Mouse (Mus musculus) gastrocnemius, postnatal 14 days (tissue): ENCODE results near the gene Olfr1024. TPM values are rescaled to one million over a fixed set of nuclear protein-coding genes. Genes with fewer than 3 reads are reported as not detected.

Source experiments
- DNase-seq: peaks from one replicate; pipeline ENCODE4 v3.0.0; 2021; ENCODE audit warnings: mixed read lengths
- intact Hi-C: fragments of 180-260 bp; cut with DNase I; formaldehyde crosslinking; loops from one replicate; pipeline ENCODE4 v1.15.1; 2025; ENCODE audit warnings: low total_unique reads
- long read RNA-seq, 2 experiments: library from polyadenylated mRNA; stranded (forward); transcript quantifications; one replicate each; pipeline ENCODE4 v2.0.0; 2021
- total RNA-seq, 2 experiments: library from RNA; stranded (reverse); gene quantifications; 2 replicates each; pipeline ENCODE4 v1.2.3; 2021

The Olfr1024 gene
- not detected for total RNA-seq
- long read RNA-seq, experiment 1, result 0 reads
- long read RNA-seq, experiment 2, result 0 reads

DNA sequence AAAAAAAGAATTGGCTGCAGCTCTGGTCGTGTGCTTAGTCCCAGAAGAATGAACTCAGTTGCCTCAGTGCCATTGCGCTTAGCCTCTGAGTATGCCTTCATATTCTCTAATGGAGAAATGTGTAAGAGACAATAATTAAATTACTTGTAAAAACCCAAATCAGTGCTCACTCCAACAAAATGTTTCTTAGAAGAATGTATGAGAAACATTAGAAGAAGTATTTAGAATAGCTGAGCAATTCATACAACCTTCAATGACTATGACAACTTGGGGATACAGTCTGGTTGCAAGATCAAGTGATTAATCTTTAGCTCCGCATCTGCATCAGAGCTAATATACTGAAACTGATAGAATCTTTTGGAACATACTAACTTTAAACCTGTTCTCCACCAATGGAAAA lies at the start of gene Olfr1024:
TSS of gene Olfr1024 (minus strand) at position 101 of the 400 bp plus-strand sequence.
- DNase-seq, result no peak
- intact Hi-C loops, result no loop called here

DNA sequence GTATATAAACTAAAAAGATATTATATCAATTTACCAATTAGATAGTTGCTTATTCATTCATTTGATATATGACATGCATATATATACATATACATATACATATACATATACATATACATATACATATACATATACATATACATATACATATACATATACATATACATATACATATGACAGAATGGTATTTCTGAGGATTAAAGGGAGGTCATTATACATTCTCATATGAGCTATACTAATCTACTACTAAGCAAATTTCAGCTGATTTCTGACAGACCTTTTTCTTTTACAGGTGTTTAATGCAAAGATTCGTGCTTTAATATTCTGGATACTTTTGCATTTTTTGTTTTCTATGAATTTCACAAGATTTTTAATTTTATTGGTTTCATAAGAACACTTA lies 45.3 kb upstream of the Olfr1024 start, which contains the start of gene Olfr1028:
TSS of gene Olfr1028 (plus strand) at position 301 of the 400 bp plus-strand sequence.
- no peak for DNase-seq
- intact Hi-C loops, result no loop called here

DNA sequence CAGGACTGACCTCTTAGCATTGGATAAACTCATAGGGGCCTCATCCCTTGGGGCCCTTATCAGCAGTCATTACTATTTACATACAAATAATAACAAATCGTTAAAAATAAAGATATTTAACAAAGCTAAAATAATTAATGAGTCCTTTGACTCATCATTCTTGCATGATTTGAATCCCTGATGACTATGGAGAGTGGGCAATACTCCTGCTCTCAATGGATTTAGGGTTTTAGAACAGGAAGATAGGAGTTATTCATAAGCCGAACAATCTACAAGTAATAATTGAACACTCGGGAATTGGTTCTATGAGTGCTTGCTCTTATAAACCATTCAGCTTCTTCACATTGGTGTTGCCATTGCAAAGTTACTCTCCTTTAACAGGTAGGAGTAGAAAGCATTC lies 16.4 kb upstream of the Olfr1024 start, which contains the start of gene Olfr1026:
TSS of gene Olfr1026 (plus strand) at position 301 of the 400 bp plus-strand sequence.
- DNase-seq, result no peak
- intact Hi-C loops, result no loop called here

DNA sequence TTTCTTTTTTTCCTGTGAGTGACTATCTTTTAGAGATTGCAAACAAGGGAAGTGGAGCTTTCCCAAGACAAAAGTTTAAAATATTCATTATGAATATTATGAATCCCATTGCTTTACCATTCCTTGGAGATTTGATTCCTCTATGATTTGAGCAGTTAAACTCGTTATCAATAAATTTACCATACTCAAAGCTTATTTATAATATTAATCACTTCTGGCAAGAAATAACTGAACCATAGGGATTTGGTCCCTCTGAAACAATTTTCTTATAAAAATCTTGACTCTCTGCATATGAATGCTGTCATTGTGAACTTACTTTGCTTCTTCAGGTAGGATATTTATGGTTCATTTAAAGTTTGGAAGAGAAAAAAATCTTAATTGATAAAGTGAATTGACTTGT lies 10.0 kb upstream of the Olfr1024 start, which contains the start of gene Olfr1025-ps1:
TSS of gene Olfr1025-ps1 (plus strand) at position 301 of the 400 bp plus-strand sequence.
- intact Hi-C loops, result no loop called here

DNA sequence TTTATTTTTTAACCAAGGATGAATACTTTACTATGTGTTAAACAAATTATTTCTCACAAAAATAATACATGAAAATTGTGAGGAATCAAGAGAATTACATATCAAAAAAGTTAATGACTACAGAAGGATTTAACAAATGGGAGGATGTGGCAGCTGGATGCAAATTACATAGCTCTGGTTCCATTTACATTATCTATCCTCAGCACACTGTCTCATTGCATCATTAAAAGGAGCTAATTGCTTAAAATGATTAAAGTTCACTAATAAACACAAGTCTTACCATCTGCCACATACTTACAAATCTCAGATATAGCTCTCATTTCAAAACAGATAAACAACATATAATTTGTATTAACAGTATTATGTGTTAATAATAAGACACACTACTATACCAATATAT lies 8.3 kb upstream of the Olfr1024 start:
- intact Hi-C loops, result no loop called here
- no peak for DNase-seq

More for the DNA sequence above, 10.0 kb upstream of the Olfr1024 start, which contains the start of gene Olfr1025-ps1:
- no peak for DNase-seq

DNA sequence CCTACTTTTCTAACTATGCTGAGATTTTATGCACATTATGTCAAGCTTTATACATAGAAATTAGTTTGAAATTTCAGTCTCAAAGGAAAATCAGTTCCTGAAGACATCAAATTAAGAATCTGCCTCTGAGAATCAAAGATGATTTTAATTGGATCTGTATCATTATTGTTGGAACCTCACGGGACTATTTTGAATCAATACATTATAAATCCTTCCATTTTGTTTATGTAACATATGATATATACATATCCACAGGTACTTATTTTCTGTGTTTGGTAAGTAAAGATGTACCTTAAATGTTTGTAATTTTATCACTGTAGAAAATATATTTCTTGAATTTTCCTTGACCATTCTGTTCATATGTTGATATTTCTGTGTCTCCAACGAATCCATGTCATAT lies 19.5 kb downstream of the Olfr1024 start, which contains the start of gene Olfr1023:
TSS of gene Olfr1023 (plus strand) at position 301 of the 400 bp plus-strand sequence.
- no peak for DNase-seq
- intact Hi-C loops, result no loop called here

DNA sequence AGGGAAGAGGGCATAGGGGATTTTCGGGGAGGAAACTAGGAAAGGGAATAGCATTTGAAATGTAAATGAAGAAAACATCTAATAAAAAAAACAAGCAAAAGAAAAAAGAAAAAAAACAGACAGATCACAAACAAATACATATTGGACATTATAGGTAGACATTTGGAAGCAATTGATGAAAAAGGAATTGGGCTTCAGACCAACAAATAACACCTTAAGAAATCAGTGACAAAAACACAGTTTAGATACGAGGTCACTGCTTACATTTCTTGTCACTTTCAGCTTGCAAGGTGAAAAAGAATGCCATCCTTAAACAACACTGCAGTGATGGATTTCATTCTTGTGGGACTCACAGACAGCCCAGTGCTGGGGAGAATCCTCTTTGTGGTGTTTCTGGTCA lies 36.6 kb downstream of the Olfr1024 start, which contains the start of gene Olfr1022:
TSS of gene Olfr1022 (plus strand) at position 301 of the 400 bp plus-strand sequence.
- DNase-seq, result no peak
- intact Hi-C loops, result no loop called here

Other genes with a start within 250 kb of the Olfr1024 start
- not detected for gene Olfr154, start 240.6 kb downstream of the Olfr1024 start, total RNA-seq
- not detected for gene Olfr1006, start 226.3 kb downstream of the Olfr1024 start, total RNA-seq
- gene Olfr1008, start 215.6 kb downstream of the Olfr1024 start, total RNA-seq, result not detected
- not detected for gene Olfr1009, start 189.6 kb downstream of the Olfr1024 start, total RNA-seq
- gene Olfr1012, start 142.3 kb downstream of the Olfr1024 start, total RNA-seq, result not detected
- not detected for gene Olfr1013, start 138.0 kb downstream of the Olfr1024 start, total RNA-seq
- gene Olfr1014, start 132.3 kb downstream of the Olfr1024 start, total RNA-seq, result not detected
- gene Olfr1015, start 123.0 kb downstream of the Olfr1024 start, total RNA-seq, result not detected
- gene Olfr1016, start 102.5 kb downstream of the Olfr1024 start, total RNA-seq, result not detected
- gene Olfr1018, start 86.6 kb downstream of the Olfr1024 start, total RNA-seq, result not detected
- not detected for gene Olfr1019, start 59.6 kb downstream of the Olfr1024 start, total RNA-seq
- gene Olfr1020, start 58.0 kb downstream of the Olfr1024 start, total RNA-seq, result not detected
- gene Olfr1022, start 36.5 kb downstream of the Olfr1024 start, total RNA-seq, result not detected
- not detected for gene Olfr1023, start 19.4 kb downstream of the Olfr1024 start, total RNA-seq
- gene Olfr1025-ps1, start 10.1 kb upstream of the Olfr1024 start, total RNA-seq, result not detected
- gene Olfr1026, start 16.5 kb upstream of the Olfr1024 start, total RNA-seq, result not detected
- not detected for gene Olfr1028, start 45.4 kb upstream of the Olfr1024 start, total RNA-seq
- gene Olfr1029, start 68.8 kb upstream of the Olfr1024 start, total RNA-seq, result not detected
- gene Olfr1030, start 74.2 kb upstream of the Olfr1024 start, total RNA-seq, result not detected
- gene Olfr1031, start 85.3 kb upstream of the Olfr1024 start, total RNA-seq, result not detected
- gene Olfr1032, start 100.5 kb upstream of the Olfr1024 start, total RNA-seq, result not detected
- under 1 TPM in 1 of 2 experiments, not detected in 1; 0.64 TPM for gene Olfr1033, start 115.6 kb upstream of the Olfr1024 start, total RNA-seq
- not detected for gene Olfr1034, start 140.8 kb upstream of the Olfr1024 start, total RNA-seq
- gene Olfr1036, start 168.9 kb upstream of the Olfr1024 start, total RNA-seq, result not detected
- not detected for gene Olfr1037, start 182.3 kb upstream of the Olfr1024 start, total RNA-seq
- not detected for gene Olfr1039, start 230.9 kb upstream of the Olfr1024 start, total RNA-seq
- not detected for gene Olfr1040, start 241.7 kb upstream of the Olfr1024 start, total RNA-seq